19 mouse cellular contexts compared by ENCODE assay signal in genomic region chr13:48529028-48529427, GRCm38 (mm10). TPM values are rescaled to one million over a fixed set of nuclear protein-coding genes. Genes with fewer than 3 reads are reported as not detected.
A peak's percentile ranks its signal among the peaks of the same experiment; 100 is the strongest.
DNase-seq lines count a peak whose midpoint lies in the region; ATAC-seq lines count a peak whose summit lies in the region.
"Had no signal": no experiment of that assay in that cellular context is flagged by ENCODE, and none has a peak within 500 bp of the region (broad histone marks: within the 10 kb centered on the region; RNA-seq: fewer than 3 reads in every experiment).

No protein-coding gene starts in this region.

- no peak overlapping the region for H3K4me2 ChIP-seq in forebrain, embryonic 13.5 days
- H3K4me2 ChIP-seq in hindbrain, embryonic 15.5 days: no peak overlapping the region
- no peak overlapping the region for H3K4me2 ChIP-seq in hindbrain, embryonic 13.5 days
- no peak overlapping the region for H3K4me2 ChIP-seq in limb, embryonic 12.5 days
- H3K4me2 ChIP-seq in neural tube, embryonic 14.5 days (ENCODE audit: low read depth, low read length): no peak overlapping the region
- H3K4me2 ChIP-seq: embryonic facial prominence, embryonic 13.5 days; heart, embryonic 15.5 days; hindbrain, embryonic 12.5 days; liver, embryonic 15.5 days; lung, embryonic 14.5 days had no signal

- 47% methylated on average over 2 of the region's 2 CpGs for WGBS in forebrain, embryonic 13.5 days
- 63% methylated on average over 2 of the region's 2 CpGs for WGBS in forebrain, embryonic 10.5 days
- WGBS in hindbrain, embryonic 15.5 days: 56% methylated on average over 2 of the region's 2 CpGs
- 60% methylated on average over 2 of the region's 2 CpGs for whole genome bisulfite sequencing in hindbrain, embryonic 13.5 days
- 30% methylated on average over 2 of the region's 2 CpGs for WGBS in limb, embryonic 12.5 days
- 47% methylated on average over 2 of the region's 2 CpGs for WGBS in limb, embryonic 10.5 days
- 52% methylated on average over 2 of the region's 2 CpGs for WGBS in neural tube, embryonic 14.5 days

- no peaks in the 10 kb centered on the region for H3K27me3 ChIP-seq in forebrain, embryonic 13.5 days
- no peaks in the 10 kb centered on the region for H3K27me3 ChIP-seq in forebrain, embryonic 10.5 days (ENCODE audit: poor library complexity, severe bottlenecking)
- H3K27me3 ChIP-seq in hindbrain, embryonic 15.5 days: no peaks in the 10 kb centered on the region
- no peaks in the 10 kb centered on the region for H3K27me3 ChIP-seq in hindbrain, embryonic 13.5 days
- H3K27me3 ChIP-seq in limb, embryonic 12.5 days: no peaks in the 10 kb centered on the region
- H3K27me3 ChIP-seq in limb, embryonic 10.5 days (ENCODE audit: low read depth, poor library complexity, severe bottlenecking): no peaks in the 10 kb centered on the region
- H3K27me3 ChIP-seq in neural tube, embryonic 14.5 days (ENCODE audit: control insufficient read depth, insufficient read depth, low read length): no peaks in the 10 kb centered on the region
- H3K27me3 ChIP-seq: CH12.LX; embryonic facial prominence, embryonic 13.5 days; heart, embryonic 15.5 days; hindbrain, embryonic 12.5 days; liver, embryonic 15.5 days had no signal

- no peak overlapping the region for H3K4me3 ChIP-seq in forebrain, embryonic 13.5 days
- no peak overlapping the region for H3K4me3 ChIP-seq in forebrain, embryonic 10.5 days
- H3K4me3 ChIP-seq in hindbrain, embryonic 15.5 days: no peak overlapping the region
- no peak overlapping the region for H3K4me3 ChIP-seq in hindbrain, embryonic 13.5 days
- H3K4me3 ChIP-seq in limb, embryonic 12.5 days (replicated peaks): no peak overlapping the region
- no peak overlapping the region for H3K4me3 ChIP-seq in limb, embryonic 10.5 days
- no peak overlapping the region for H3K4me3 ChIP-seq in neural tube, embryonic 14.5 days (ENCODE audit: low read depth, low read length)
- H3K4me3 ChIP-seq: embryonic facial prominence, embryonic 13.5 days; heart, embryonic 10.5 days; heart, embryonic 15.5 days; hindbrain, embryonic 12.5 days; liver, embryonic 15.5 days had no signal

- no peak overlapping the region for H3K27ac ChIP-seq in forebrain, embryonic 13.5 days
- H3K27ac ChIP-seq in forebrain, embryonic 10.5 days: no peak overlapping the region
- no peak overlapping the region for H3K27ac ChIP-seq in hindbrain, embryonic 15.5 days (replicated peaks)
- no peak overlapping the region for H3K27ac ChIP-seq in hindbrain, embryonic 13.5 days
- 0 out of 2 replicates have a peak overlapping the region, but pooled peaks have one; percentile 29 for H3K27ac ChIP-seq in limb, embryonic 12.5 days
- H3K27ac ChIP-seq in limb, embryonic 10.5 days: no peak overlapping the region; the same call in 1 of the 2 replicates
- 0 out of 2 replicates have a peak overlapping the region, but pooled peaks have one; percentile 34 for H3K27ac ChIP-seq in neural tube, embryonic 14.5 days (ENCODE audit: low read depth, low read length)
- H3K27ac ChIP-seq: embryonic facial prominence, embryonic 13.5 days; heart, embryonic 10.5 days; heart, embryonic 15.5 days; hindbrain, embryonic 12.5 days; liver, embryonic 15.5 days; stomach, postnatal 0 days had no signal

- 0 out of 2 replicates have a peak, but pooled peaks have one; percentile 24 for ATAC-seq in forebrain, embryonic 13.5 days
- ATAC-seq in hindbrain, embryonic 15.5 days (ENCODE audit: low FRiP score, low read depth): peak; percentile 23; the same call in 1 of the 2 replicates
- ATAC-seq in hindbrain, embryonic 13.5 days (ENCODE audit: low FRiP score): no peak
- no peak for ATAC-seq in limb, embryonic 12.5 days (ENCODE audit: insufficient number of reproducible peaks, insufficient read depth, low FRiP score, low TSS enrichment, low read depth)
- peak; percentile 21; the same call in 1 of the 2 replicates for ATAC-seq in neural tube, embryonic 14.5 days (ENCODE audit: low read depth)

- H3K9ac ChIP-seq in forebrain, embryonic 13.5 days: no peak overlapping the region
- no peak overlapping the region for H3K9ac ChIP-seq in hindbrain, embryonic 15.5 days
- H3K9ac ChIP-seq in hindbrain, embryonic 13.5 days: no peak overlapping the region
- no peak overlapping the region for H3K9ac ChIP-seq in limb, embryonic 12.5 days (replicated peaks)
- no peak overlapping the region for H3K9ac ChIP-seq in neural tube, embryonic 14.5 days (replicated peaks; ENCODE audit: low read depth, low read length)
- H3K9ac ChIP-seq: embryonic facial prominence, embryonic 13.5 days; heart, embryonic 15.5 days; hindbrain, embryonic 12.5 days; liver, embryonic 15.5 days; lung, embryonic 14.5 days had no signal

- no peaks in the 10 kb centered on the region for H3K9me3 ChIP-seq in forebrain, embryonic 13.5 days (replicated peaks)
- H3K9me3 ChIP-seq in forebrain, embryonic 10.5 days: no peaks in the 10 kb centered on the region
- no peaks in the 10 kb centered on the region for H3K9me3 ChIP-seq in hindbrain, embryonic 15.5 days
- no peaks in the 10 kb centered on the region for H3K9me3 ChIP-seq in hindbrain, embryonic 13.5 days
- no peaks in the 10 kb centered on the region for H3K9me3 ChIP-seq in limb, embryonic 12.5 days
- no peaks in the 10 kb centered on the region for H3K9me3 ChIP-seq in limb, embryonic 10.5 days (replicated peaks)
- no peaks in the 10 kb centered on the region for H3K9me3 ChIP-seq in neural tube, embryonic 14.5 days (ENCODE audit: control insufficient read depth, low read length)
- H3K9me3 ChIP-seq: embryonic facial prominence, embryonic 13.5 days; heart, embryonic 10.5 days; heart, embryonic 15.5 days; hindbrain, embryonic 12.5 days; liver, embryonic 15.5 days had no signal

- DNase-seq in forebrain, embryonic 10.5 days (ENCODE audit: extremely low spot score, low spot score): no peak
- no peak for DNase-seq in limb, embryonic 10.5 days (ENCODE audit: low spot score)
- no peak for DNase-seq in right cerebral cortex, adult 2 months (ENCODE audit: low spot score in 2 of 2)

- H3K4me1 ChIP-seq in forebrain, embryonic 13.5 days: peaks cover 4% of the 10 kb centered on the region; the same call in 1 of the 2 replicates
- 0 out of 2 replicates have a peak, but pooled peaks cover 4% of the 10 kb centered on the region for H3K4me1 ChIP-seq in forebrain, embryonic 10.5 days
- H3K4me1 ChIP-seq in hindbrain, embryonic 15.5 days (replicated peaks): no peaks in the 10 kb centered on the region
- no peaks in the 10 kb centered on the region for H3K4me1 ChIP-seq in hindbrain, embryonic 13.5 days (replicated peaks)
- no peaks in the 10 kb centered on the region for H3K4me1 ChIP-seq in limb, embryonic 12.5 days (replicated peaks)
- H3K4me1 ChIP-seq in limb, embryonic 10.5 days: no peaks in the 10 kb centered on the region
- no peaks in the 10 kb centered on the region for H3K4me1 ChIP-seq in neural tube, embryonic 14.5 days (ENCODE audit: control insufficient read depth, insufficient read depth, low read length)
- H3K4me1 ChIP-seq: heart, embryonic 10.5 days; heart, embryonic 15.5 days; hindbrain, embryonic 12.5 days; liver, embryonic 15.5 days had no signal

- H3K36me3 ChIP-seq in forebrain, embryonic 13.5 days (ENCODE audit: poor library complexity, severe bottlenecking): no peaks in the 10 kb centered on the region
- H3K36me3 ChIP-seq in forebrain, embryonic 10.5 days (replicated peaks): peaks cover 7% of the 10 kb centered on the region; the same call in 1 of the 2 replicates
- no peaks in the 10 kb centered on the region for H3K36me3 ChIP-seq in hindbrain, embryonic 15.5 days
- H3K36me3 ChIP-seq in hindbrain, embryonic 13.5 days: no peaks in the 10 kb centered on the region
- no peaks in the 10 kb centered on the region for H3K36me3 ChIP-seq in limb, embryonic 12.5 days
- H3K36me3 ChIP-seq in limb, embryonic 10.5 days: peaks cover 8% of the 10 kb centered on the region; the same call in 1 of the 2 replicates
- H3K36me3 ChIP-seq in neural tube, embryonic 14.5 days (ENCODE audit: control insufficient read depth, insufficient read depth, low read length): no peaks in the 10 kb centered on the region
- H3K36me3 ChIP-seq: hindbrain, embryonic 12.5 days had no signal

RNA-seq across cellular contexts. Expression of gene A830005F24Rik, which starts 15.7 kb away (rescaled TPM):
- 2.6 and 3.5 TPM in 2 replicates for polyA plus RNA-seq in forebrain, embryonic 13.5 days (2015; fragmentation: Nextera tagmentation; extraction: Ambion mirVana)
- polyA plus RNA-seq in forebrain, embryonic 10.5 days (2016; fragmentation: Nextera tagmentation; extraction: Ambion mirVana): 2.2 and 2.5 TPM in 2 replicates
- 2.8 and 3.3 TPM in 2 replicates for polyA plus RNA-seq in hindbrain, embryonic 15.5 days (2015; fragmentation: Nextera tagmentation; extraction: Ambion mirVana)
- polyA plus RNA-seq in hindbrain, embryonic 13.5 days (2015; fragmentation: Nextera tagmentation; extraction: Ambion mirVana): 3.6 and 4.4 TPM in 2 replicates
- polyA plus RNA-seq in limb, embryonic 12.5 days (2016; fragmentation: Nextera tagmentation; extraction: Ambion mirVana): 2.9 and 3.9 TPM in 2 replicates
- polyA plus RNA-seq in limb, embryonic 10.5 days (2016; fragmentation: Nextera tagmentation; extraction: Ambion mirVana): 2.4 TPM in 2 replicates
- polyA plus RNA-seq in neural tube, embryonic 14.5 days (2014; fragmentation: Nextera tagmentation; extraction: Ambion mirVana): 4.4 and 5.0 TPM in 2 replicates
- polyA plus RNA-seq: adrenal gland, adult 2 months; liver, adult 2 months; spleen, adult 2 months had no signal

RNA-seq across cellular contexts. Expression of gene Zfp169, which starts 15.8 kb away (rescaled TPM):
- polyA plus RNA-seq in forebrain, embryonic 13.5 days (2015; fragmentation: Nextera tagmentation; extraction: Ambion mirVana): 6.0 and 7.1 TPM in 2 replicates
- polyA plus RNA-seq in forebrain, embryonic 10.5 days (2016; fragmentation: Nextera tagmentation; extraction: Ambion mirVana): 4.3 and 4.9 TPM in 2 replicates
- 4.4 and 5.6 TPM in 2 replicates for polyA plus RNA-seq in hindbrain, embryonic 15.5 days (2015; fragmentation: Nextera tagmentation; extraction: Ambion mirVana)
- 7.6 and 8.2 TPM in 2 replicates for polyA plus RNA-seq in hindbrain, embryonic 13.5 days (2015; fragmentation: Nextera tagmentation; extraction: Ambion mirVana)
- polyA plus RNA-seq in limb, embryonic 12.5 days (2016; fragmentation: Nextera tagmentation; extraction: Ambion mirVana): 4.4 and 5.9 TPM in 2 replicates
- polyA plus RNA-seq in limb, embryonic 10.5 days (2016; fragmentation: Nextera tagmentation; extraction: Ambion mirVana): 3.3 and 5.1 TPM in 2 replicates
- 5.8 and 8.1 TPM in 2 replicates for polyA plus RNA-seq in neural tube, embryonic 14.5 days (2014; fragmentation: Nextera tagmentation; extraction: Ambion mirVana)

Comparison
In these comparisons a context has a peak if more than half of its experiments do, and no peak if none do; other contexts are left out.
1. ATAC-seq: peak in forebrain, embryonic 13.5 days (single experiment), hindbrain, embryonic 15.5 days (single experiment) and neural tube, embryonic 14.5 days (single experiment); none in hindbrain, embryonic 13.5 days (single experiment) and limb, embryonic 12.5 days (single experiment).
2. H3K27ac ChIP-seq: peak in limb, embryonic 12.5 days (single experiment) and neural tube, embryonic 14.5 days (single experiment); none in forebrain, embryonic 13.5 days (single experiment), forebrain, embryonic 10.5 days (single experiment), hindbrain, embryonic 15.5 days (single experiment), hindbrain, embryonic 13.5 days (single experiment) and limb, embryonic 10.5 days (single experiment).